Mouse (Mus musculus) stomach, embryonic 14.5 days (tissue): ENCODE measurements around the gene Amotl1. TPM values are rescaled to one million over a fixed set of nuclear protein-coding genes. Genes with fewer than 3 reads are reported as not detected.

ENCODE experiments used
- ATAC-seq: fragments of 200-750 bp; cut with Nextera tagmentation; 2 replicates; pipeline ENCODE4 v1.8.0; 2017; ENCODE audit warnings: low read depth, moderate TSS enrichment; ENCODE audit not compliant: insufficient number of reproducible peaks, insufficient read depth, low FRiP score
- H3K27ac ChIP-seq: fragments of 300-500 bp; sonication (generic); 2 replicates; pipeline ENCODE4 v1.5.1; 2014; ENCODE audit warnings: mild to moderate bottlenecking, low read length, moderate library complexity, mixed read lengths
- H3K27me3 ChIP-seq: fragments of 300-500 bp; sonication (generic); 2 replicates; pipeline ENCODE4 v1.6.1; 2014; ENCODE audit warnings: low read length, control low read depth, mixed read lengths; ENCODE audit not compliant: control insufficient read depth, insufficient read depth
- H3K36me3 ChIP-seq: fragments of 300-500 bp; sonication (generic); 2 replicates; pipeline ENCODE4 v1.6.1; 2014; ENCODE audit warnings: mild to moderate bottlenecking, control low read depth, low read length, moderate library complexity, mixed read lengths; ENCODE audit not compliant: control insufficient read depth, insufficient read depth
- H3K4me1 ChIP-seq: fragments of 300-500 bp; sonication (generic); 2 replicates; pipeline ENCODE4 v1.6.1; 2014; ENCODE audit warnings: low read length, control low read depth, mixed read lengths; ENCODE audit not compliant: control insufficient read depth, insufficient read depth
- H3K4me2 ChIP-seq: fragments of 300-500 bp; sonication (generic); replicated peaks from 2 replicates; pipeline ENCODE4 v1.6.1; 2014; ENCODE audit warnings: low read depth, low read length, control low read depth
- H3K4me3 ChIP-seq: fragments of 300-500 bp; sonication (generic); 2 replicates; pipeline ENCODE4 v1.5.1; 2014; ENCODE audit warnings: low read depth, low read length, control low read depth
- H3K9ac ChIP-seq: fragments of 300-500 bp; sonication (generic); replicated peaks from 2 replicates; pipeline ENCODE4 v1.6.1; 2014; ENCODE audit warnings: low read depth, mild to moderate bottlenecking, control low read depth, low read length, moderate library complexity, mixed read lengths
- H3K9me3 ChIP-seq: fragments of 300-500 bp; sonication (generic); 2 replicates; pipeline ENCODE4 v1.6.1; 2016; ENCODE audit warnings: low read depth, low read length, control low read depth; ENCODE audit not compliant: control insufficient read depth
- WGBS: fragments of 180-500 bp; shearing (Covaris S2); extraction: QIAGEN DNeasy Blood & Tissue Kit; methylation state at CpG from one replicate; pipeline ENCODE4 v1.1.7; 2014; 5-methylcytosine and 5-hydroxymethylcytosine counted together
- polyA plus RNA-seq: library from polyadenylated mRNA; unstranded; fragments of >200 nt; fragmentation: Nextera tagmentation; extraction: Ambion mirVana; gene quantifications from 2 replicates; pipeline ENCODE4 v1.2.1, GENCODE M21; 2014

The Amotl1 gene
- polyA plus RNA-seq, 1 experiment from 2014 or later = 35.3 TPM

DNA sequence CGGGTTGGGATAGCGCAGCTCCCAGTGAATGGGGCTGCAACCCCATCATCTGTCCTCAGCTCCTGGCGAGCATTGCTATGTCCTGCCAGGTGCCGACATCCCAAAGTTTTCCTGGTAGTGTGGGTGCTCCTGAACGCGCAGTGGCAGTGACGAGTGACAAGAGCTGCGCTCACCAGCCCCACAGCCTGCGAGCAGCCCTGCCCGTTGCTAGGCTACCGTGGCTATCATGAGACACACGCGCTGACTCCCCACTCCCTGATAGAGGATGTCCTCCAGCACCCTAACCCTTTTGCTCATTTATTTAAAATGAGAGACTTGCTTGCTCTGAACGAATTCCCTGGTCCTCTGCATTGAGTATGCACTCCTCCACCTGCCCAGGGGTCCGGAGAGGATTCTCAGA is 10.7 kb downstream of the Amotl1 start:
- Histone ChIP-seq H3K4me1 (no peaks in the 10 kb centered on the region), H3K4me2 (no peak overlapping the region), H3K36me3 (no peaks in the 10 kb centered on the region), H3K9me3 (no peaks in the 10 kb centered on the region), H3K4me3 (no peak overlapping the region), H3K27ac (no peak overlapping the region), H3K9ac (no peak overlapping the region), H3K27me3 (no peaks in the 10 kb centered on the region)
- ATAC-seq = no peak
- WGBS = 19% methylated on average over 15 of the region's 15 CpGs

- ATAC-seq = no peak
- Histone ChIP-seq H3K4me1 (no peaks in the 10 kb centered on the region), H3K4me3 (no peak overlapping the region), H3K9ac (no peak overlapping the region), H3K36me3 (no peaks in the 10 kb centered on the region), H3K27me3 (no peaks in the 10 kb centered on the region), H3K9me3 (no peaks in the 10 kb centered on the region), H3K27ac (no peak overlapping the region), H3K4me2 (no peak overlapping the region)
- 68% methylated on average over 10 of the region's 10 CpGs for WGBS
Measured at GRCm38 (mm10) chr9:14632365-14633163, 12.3 kb downstream of the Amotl1 start.

DNA sequence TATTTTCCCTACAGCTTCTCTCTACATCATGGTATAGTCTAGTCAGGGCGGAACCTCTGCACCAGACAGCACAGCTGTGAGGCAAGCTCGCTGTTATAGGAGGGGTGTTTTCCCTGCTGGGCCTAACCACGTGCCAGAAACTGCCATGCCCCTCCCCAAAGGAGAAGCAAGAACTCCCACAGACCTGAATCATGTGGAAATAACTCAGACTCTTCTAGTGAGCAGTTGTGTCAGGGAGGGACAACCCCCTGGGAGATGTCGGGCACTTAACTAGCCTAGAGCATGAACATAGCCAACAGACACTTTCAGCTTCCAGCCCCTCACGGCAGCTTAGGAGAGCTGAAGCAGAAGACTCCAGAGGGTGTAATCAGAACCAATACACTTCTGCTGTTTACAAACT is 13.1 kb downstream of the Amotl1 start:
- ATAC-seq = peak; percentile 56; the same call in 1 of the 2 replicates
- Histone ChIP-seq H3K9me3 (no peaks in the 10 kb centered on the region), H3K9ac (no peak overlapping the region), H3K36me3 (no peaks in the 10 kb centered on the region), H3K27ac (no peak overlapping the region), H3K4me3 (no peak overlapping the region), H3K4me2 (no peak overlapping the region), H3K4me1 (no peaks in the 10 kb centered on the region), H3K27me3 (no peaks in the 10 kb centered on the region)
- 23% methylated on average over 5 of the region's 5 CpGs for WGBS

DNA sequence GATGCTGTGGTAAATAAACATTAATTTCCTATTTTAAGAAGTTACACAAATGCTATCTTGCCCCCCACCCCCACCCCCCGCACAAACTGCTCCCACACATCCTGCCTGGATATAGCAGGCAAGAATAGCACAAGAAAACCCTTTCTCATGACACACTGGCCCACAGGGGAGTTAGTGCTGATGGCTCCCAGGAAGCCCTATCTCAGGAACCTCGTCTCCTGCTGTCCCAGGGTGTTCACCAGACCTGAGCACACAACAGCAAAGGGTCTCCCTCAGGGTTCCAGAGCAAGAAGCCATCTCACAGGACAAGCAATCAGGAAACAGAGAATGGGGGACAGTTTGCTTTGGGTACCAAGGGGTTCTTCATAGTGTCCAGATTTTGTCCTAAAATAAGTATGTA is 17.3 kb downstream of the Amotl1 start:
- no peak for ATAC-seq
- Histone ChIP-seq H3K4me2 (no peak overlapping the region), H3K27ac (no peak overlapping the region), H3K9ac (no peak overlapping the region), H3K4me3 (no peak overlapping the region), H3K9me3 (no peaks in the 10 kb centered on the region), H3K36me3 (no peaks in the 10 kb centered on the region), H3K27me3 (no peaks in the 10 kb centered on the region), H3K4me1 (peaks cover 8% of the 10 kb centered on the region; the same call in 1 of the 2 replicates)
- 83% methylated on average over 2 of the region's 2 CpGs for WGBS

- ATAC-seq = no peak
- H3K4me3 ChIP-seq = no peak overlapping the region
- 82% methylated on average over 3 of the region's 3 CpGs for WGBS
Measured at GRCm38 (mm10) chr9:14625961-14626360, 18.9 kb downstream of the Amotl1 start.

DNA sequence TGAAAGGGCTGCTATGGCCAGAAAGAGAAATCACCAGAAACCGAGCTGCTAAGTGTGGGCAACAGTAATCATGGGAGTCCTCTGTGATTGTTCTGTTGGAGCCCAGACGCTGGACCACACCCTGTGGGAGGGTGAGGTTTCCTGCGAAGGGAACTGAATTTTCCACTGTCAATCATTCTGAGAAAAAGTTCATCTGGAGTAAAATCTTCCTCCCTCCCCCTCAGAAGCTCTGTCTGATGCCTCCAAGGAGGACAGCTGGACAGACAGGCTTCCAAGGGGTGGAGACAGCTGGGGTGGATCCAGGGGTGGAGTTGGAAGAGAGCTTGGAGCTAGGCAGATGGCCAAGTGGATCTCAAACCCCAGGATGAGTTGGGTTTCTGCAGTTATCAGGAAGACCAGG is 19.8 kb downstream of the Amotl1 start:
- Histone ChIP-seq H3K36me3 (no peaks in the 10 kb centered on the region), H3K27ac (no peak overlapping the region), H3K27me3 (no peaks in the 10 kb centered on the region), H3K4me3 (no peak overlapping the region), H3K4me2 (no peak overlapping the region), H3K4me1 (peaks cover 8% of the 10 kb centered on the region; the same call in 1 of the 2 replicates), H3K9ac (no peak overlapping the region), H3K9me3 (no peaks in the 10 kb centered on the region)
- no peak for ATAC-seq
- WGBS = 34% methylated on average over 3 of the region's 3 CpGs

More at GRCm38 (mm10) chr9:14625961-14626360, 18.9 kb downstream of the Amotl1 start:
- no peaks in the 10 kb centered on the region for H3K36me3 ChIP-seq
- no peaks in the 10 kb centered on the region for H3K27me3 ChIP-seq
- H3K27ac ChIP-seq = no peak overlapping the region
- peaks cover 8% of the 10 kb centered on the region; the same call in 1 of the 2 replicates for H3K4me1 ChIP-seq
- H3K9me3 ChIP-seq = no peaks in the 10 kb centered on the region
- no peak overlapping the region for H3K4me2 ChIP-seq
- no peak overlapping the region for H3K9ac ChIP-seq

DNA sequence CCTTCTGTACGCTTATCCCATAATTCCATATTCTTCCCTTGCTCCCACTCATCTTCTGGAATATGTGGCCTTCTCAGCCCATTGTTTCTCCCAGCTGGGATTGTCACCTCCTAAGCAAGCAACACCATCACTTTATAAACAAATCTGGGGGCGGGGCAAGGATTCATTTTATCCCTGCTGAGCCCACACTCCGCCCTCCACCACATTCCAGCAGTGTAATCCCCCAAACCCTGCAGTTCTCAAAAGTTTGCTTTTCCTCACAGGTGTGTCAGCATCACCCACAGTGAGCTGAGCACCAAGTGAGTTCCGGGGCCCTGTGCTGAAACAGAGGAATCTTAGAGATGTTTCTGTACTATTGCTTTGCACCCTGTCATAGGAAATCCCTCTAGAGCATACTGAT is 20.9 kb downstream of the Amotl1 start:
- Histone ChIP-seq H3K27me3 (no peaks in the 10 kb centered on the region), H3K36me3 (no peaks in the 10 kb centered on the region), H3K4me3 (no peak overlapping the region), H3K27ac (no peak overlapping the region), H3K9me3 (no peaks in the 10 kb centered on the region), H3K4me1 (peaks cover 8% of the 10 kb centered on the region; the same call in 1 of the 2 replicates), H3K4me2 (no peak overlapping the region), H3K9ac (no peak overlapping the region)
- ATAC-seq = no peak
- WGBS = 45% methylated on average over 4 of the region's 4 CpGs

- Histone ChIP-seq H3K27me3 (no peaks in the 10 kb centered on the region), H3K4me1 (peaks cover 8% of the 10 kb centered on the region; the same call in 1 of the 2 replicates), H3K27ac (0 out of 2 replicates have a peak overlapping the region, but pooled peaks have one; percentile 2), H3K4me2 (no peak overlapping the region), H3K4me3 (no peak overlapping the region), H3K9me3 (no peaks in the 10 kb centered on the region), H3K36me3 (no peaks in the 10 kb centered on the region), H3K9ac (no peak overlapping the region)
- 23% methylated on average over 5 of the region's 5 CpGs for WGBS
- no peak for ATAC-seq
Measured at GRCm38 (mm10) chr9:14623250-14623649, 21.6 kb downstream of the Amotl1 start.
